Mouse (Mus musculus): ENCODE data around the gene Il21. TPM values are rescaled to one million over a fixed set of nuclear protein-coding genes. Genes with fewer than 3 reads are reported as not detected.

The Il21 gene
- polyA plus RNA-seq, 1 experiment, result not detected

GRCm38 (mm10) chr3:37180039-37180743 is 52.2 kb downstream of the Il21 start:
- TF ChIP-seq TAL1 (IDR thresholded peaks at IDR 0.05; ENCODE audit: low read length) (no peak), GATA1 (IDR thresholded peaks at IDR 0.05; ENCODE audit: low read length) (no peak)
- H3K4me1 ChIP-seq (ENCODE audit: control insufficient read depth), result no peaks in the 10 kb centered on the region
- H3K27me3 ChIP-seq (ENCODE audit: control insufficient read depth), result no peaks in the 10 kb centered on the region; the same call in 1 of the 2 replicates
- H3K36me3 ChIP-seq (ENCODE audit: control insufficient read depth), result no peaks in the 10 kb centered on the region
- no peaks in the 10 kb centered on the region for H3K9me3 ChIP-seq (ENCODE audit: control insufficient read depth, low read length)
- no peak overlapping the region for H3K4me3 ChIP-seq (replicated peaks)

- Histone ChIP-seq H3K4me3 (replicated peaks) (no peak overlapping the region), H3K27me3 (ENCODE audit: control insufficient read depth) (no peaks in the 10 kb centered on the region; the same call in 1 of the 2 replicates), H3K9me3 (ENCODE audit: control insufficient read depth, low read length) (no peaks in the 10 kb centered on the region), H3K36me3 (ENCODE audit: control insufficient read depth) (no peaks in the 10 kb centered on the region), H3K4me1 (ENCODE audit: control insufficient read depth) (no peaks in the 10 kb centered on the region)
- TF ChIP-seq TAL1 (IDR thresholded peaks at IDR 0.05; ENCODE audit: low read length) (no peak), GATA1 (IDR thresholded peaks at IDR 0.05; ENCODE audit: low read length) (no peak)
Observed at GRCm38 (mm10) chr3:37179472-37179871, 53.0 kb downstream of the Il21 start.

- TF ChIP-seq GATA1 (IDR thresholded peaks at IDR 0.05; ENCODE audit: low read length) (no peak), TAL1 (IDR thresholded peaks at IDR 0.05; ENCODE audit: low read length) (no peak)
- H3K27me3 ChIP-seq (ENCODE audit: control insufficient read depth), result no peaks in the 10 kb centered on the region
Observed at GRCm38 (mm10) chr3:37174711-37175572, 57.5 kb downstream of the Il21 start.

DNA sequence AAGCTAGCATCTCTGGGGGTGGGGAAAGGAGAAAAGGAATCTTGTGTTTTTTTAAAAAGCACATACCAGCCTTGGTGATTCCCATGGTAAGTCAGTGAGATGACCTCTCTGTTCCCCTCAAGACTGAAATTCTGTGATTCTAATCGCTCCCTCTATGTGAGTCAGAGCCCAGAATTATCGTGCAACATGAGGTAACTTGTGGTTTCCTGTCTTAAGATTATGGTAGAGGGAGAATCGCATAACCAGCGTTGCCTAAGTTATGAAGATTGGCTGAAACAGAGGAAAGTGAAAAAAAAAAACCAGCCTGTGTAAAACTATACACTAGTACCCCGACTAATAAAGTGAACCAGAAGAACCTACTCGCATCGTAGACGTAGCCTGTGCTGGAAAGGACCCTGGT is 59.2 kb downstream of the Il21 start:
- no peaks in the 10 kb centered on the region for H3K36me3 ChIP-seq (ENCODE audit: control insufficient read depth)
- H3K4me3 ChIP-seq (replicated peaks), result no peak overlapping the region
- TF ChIP-seq GATA1 (IDR thresholded peaks at IDR 0.05; ENCODE audit: low read length) (no peak), TAL1 (IDR thresholded peaks at IDR 0.05; ENCODE audit: low read length) (no peak)
- H3K4me1 ChIP-seq (ENCODE audit: control insufficient read depth), result no peaks in the 10 kb centered on the region
- H3K27me3 ChIP-seq (ENCODE audit: control insufficient read depth), result no peaks in the 10 kb centered on the region
- no peaks in the 10 kb centered on the region for H3K9me3 ChIP-seq (ENCODE audit: control insufficient read depth, low read length)

More at GRCm38 (mm10) chr3:37174711-37175572, 57.5 kb downstream of the Il21 start:
- no peak overlapping the region for H3K4me3 ChIP-seq (replicated peaks)
- no peaks in the 10 kb centered on the region for H3K9me3 ChIP-seq (ENCODE audit: control insufficient read depth, low read length)
- no peaks in the 10 kb centered on the region for H3K36me3 ChIP-seq (ENCODE audit: control insufficient read depth)
- H3K4me1 ChIP-seq (ENCODE audit: control insufficient read depth), result no peaks in the 10 kb centered on the region

Other genes starting within 250 kb of the Il21 start
- gene Adad1, start 169.1 kb downstream of the Il21 start, polyA plus RNA-seq (2012), result 0.09 TPM in 1 of 2 replicates, not detected in the other
- not detected in 2 replicates for gene Il2, start 106.7 kb downstream of the Il21 start, polyA plus RNA-seq (2012)
- not detected in 2 replicates for gene Bbs12, start 79.9 kb upstream of the Il21 start, polyA plus RNA-seq (2012)
- gene Cetn4, start 80.1 kb upstream of the Il21 start, polyA plus RNA-seq (2012), result 0.18 and 0.56 TPM in 2 replicates
- not detected in 2 replicates for gene Fgf2, start 115.7 kb upstream of the Il21 start, polyA plus RNA-seq (2012)
- 0.21 and 0.30 TPM in 2 replicates for gene Spata5, start 187.3 kb upstream of the Il21 start, polyA plus RNA-seq (2012)
- 0.13 and 0.19 TPM in 2 replicates for gene Nudt6, start 187.6 kb upstream of the Il21 start, polyA plus RNA-seq (2012)

All from erythroblast, embryonic 14.5 days (primary cell).